Mouse (Mus musculus) thymus, adult 2 months (tissue): ENCODE data around the gene Arhgap6. TPM values are rescaled to one million over a fixed set of nuclear protein-coding genes. Genes with fewer than 3 reads are reported as not detected.

Experiments used
- DNase-seq: peaks from one replicate; pipeline ENCODE4 v3.0.0; 2021
- H3K27ac ChIP-seq: fragments of 200-500 bp; 2 replicates; pipeline ENCODE4 v1.5.1; 2012; ENCODE audit warnings: low read length, control low read depth; ENCODE audit not compliant: control insufficient read depth, insufficient read depth
- H3K27me3 ChIP-seq: fragments of 200-500 bp; 2 replicates; pipeline ENCODE4 v1.6.1; 2012; ENCODE audit warnings: mild to moderate bottlenecking, low read length, moderate library complexity, mixed read lengths; ENCODE audit not compliant: control insufficient read depth, insufficient read depth
- H3K36me3 ChIP-seq: fragments of 200-500 bp; 2 replicates; pipeline ENCODE4 v1.6.1; 2012; ENCODE audit warnings: mild to moderate bottlenecking, low read length, moderate library complexity; ENCODE audit not compliant: control insufficient read depth, insufficient read depth
- H3K4me1 ChIP-seq: fragments of 200-500 bp; replicated peaks from 2 replicates; pipeline ENCODE4 v1.6.1; 2012; ENCODE audit warnings: low read length; ENCODE audit not compliant: control insufficient read depth, insufficient read depth
- H3K4me3 ChIP-seq: fragments of 200-500 bp; 2 replicates; pipeline ENCODE4 v1.5.1; 2012; ENCODE audit warnings: mild to moderate bottlenecking, low read length, control low read depth, moderate library complexity; ENCODE audit not compliant: control insufficient read depth, insufficient read depth
- CTCF ChIP-seq: fragments of 200-500 bp; IDR thresholded peaks from 2 replicates; pipeline ENCODE4 v1.5.1; 2012; ENCODE audit warnings: mild to moderate bottlenecking, control low read depth, low read length, moderate library complexity, borderline replicate concordance; ENCODE audit not compliant: control insufficient read depth, poor library complexity, insufficient read depth; ENCODE audit errors: extremely low read depth
- POLR2A ChIP-seq: fragments of 200-500 bp; IDR thresholded peaks from 2 replicates; pipeline ENCODE4 v1.6.1; 2012; ENCODE audit warnings: mild to moderate bottlenecking, low read length, control low read depth, moderate library complexity; ENCODE audit not compliant: control insufficient read depth, poor library complexity, insufficient read depth; ENCODE audit errors: extremely low read depth
- WGBS: fragments of 180-500 bp; shearing (Covaris S2); methylation state at CpG from one replicate; pipeline ENCODE4 v1.1.7; 2018; 5-methylcytosine and 5-hydroxymethylcytosine counted together
- polyA plus RNA-seq: library from polyadenylated mRNA; depleted of rRNA; stranded (reverse); fragments of >200 nt; gene quantifications from 2 replicates; pipeline ENCODE4 v1.2.3, GENCODE M21; 2012

The Arhgap6 gene
- polyA plus RNA-seq, 1 experiment: 0.46 TPM

DNA sequence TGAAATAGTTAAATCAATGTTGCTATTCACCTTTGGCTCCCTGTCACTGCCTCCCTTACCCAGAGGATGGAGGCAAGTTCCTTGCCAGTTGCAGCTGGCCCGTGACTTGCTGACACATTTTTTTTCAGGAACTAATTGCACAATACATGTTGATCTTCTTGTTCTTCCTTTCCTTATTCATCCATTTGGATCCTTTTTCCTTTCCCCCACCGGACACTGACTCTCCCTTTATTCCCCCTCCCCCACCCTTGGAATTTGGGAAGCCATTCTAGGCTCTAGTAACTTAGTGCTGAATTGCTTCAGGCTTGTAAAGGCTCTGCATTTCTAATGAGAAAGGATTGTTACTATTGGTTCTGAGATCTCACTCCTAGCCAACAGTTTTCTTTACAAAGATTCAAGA, 112.7 kb downstream of the Arhgap6 start:
- no peak overlapping the region for H3K27ac ChIP-seq
- 64% methylated on average over 2 of the region's 2 CpGs for WGBS
- no peak for DNase-seq

GRCm38 (mm10) chrX:168913519-168913918, 118.6 kb downstream of the Arhgap6 start:
- Histone ChIP-seq H3K36me3 (no peaks in the 10 kb centered on the region), H3K27me3 (no peaks in the 10 kb centered on the region), H3K4me1 (no peaks in the 10 kb centered on the region), H3K4me3 (no peak overlapping the region), H3K27ac (no peak overlapping the region)
- TF ChIP-seq POLR2A: no peak
- no peak for TF ChIP-seq CTCF
- DNase-seq: no peak

More for the DNA sequence above, 112.7 kb downstream of the Arhgap6 start:
- H3K27me3 ChIP-seq: no peaks in the 10 kb centered on the region
- H3K4me1 ChIP-seq: no peaks in the 10 kb centered on the region
- no peaks in the 10 kb centered on the region for H3K36me3 ChIP-seq
- TF ChIP-seq POLR2A (no peak), CTCF (no peak)
- H3K4me3 ChIP-seq: no peak overlapping the region

- no peak overlapping the region for H3K27ac ChIP-seq
- H3K36me3 ChIP-seq: no peaks in the 10 kb centered on the region
- WGBS: 85% methylated on average over 2 of the region's 2 CpGs
- no peaks in the 10 kb centered on the region for H3K27me3 ChIP-seq
- TF ChIP-seq POLR2A (no peak), CTCF (no peak)
- no peak for DNase-seq
- no peaks in the 10 kb centered on the region for H3K4me1 ChIP-seq
- no peak overlapping the region for H3K4me3 ChIP-seq
These were observed 126.0 kb downstream of the Arhgap6 start for GRCm38 (mm10) chrX:168920942-168921341.

DNA sequence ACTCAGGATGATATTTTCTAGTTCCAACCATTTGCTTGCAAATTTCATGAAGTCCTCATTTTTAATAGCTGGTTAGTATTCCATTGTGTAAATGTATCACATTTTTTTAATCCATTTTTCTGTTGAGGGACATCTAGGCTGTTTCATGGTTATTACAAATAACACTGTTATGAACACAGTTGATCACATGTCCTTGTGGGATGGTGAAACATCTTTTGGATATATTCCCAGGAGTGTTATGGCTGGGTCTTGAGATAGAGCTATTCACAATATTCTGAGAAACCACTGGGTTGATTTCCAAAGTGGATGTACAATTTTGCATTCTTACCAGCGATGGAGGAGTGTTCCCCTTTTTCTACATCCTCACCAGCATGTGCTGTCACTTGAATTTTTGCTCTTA, 137.5 kb downstream of the Arhgap6 start:
- H3K27me3 ChIP-seq: no peaks in the 10 kb centered on the region
- 67% methylated on average over 1 of the region's 1 CpGs for WGBS
- no peak overlapping the region for H3K27ac ChIP-seq
- no peak for TF ChIP-seq CTCF
- no peak for TF ChIP-seq POLR2A
- DNase-seq: no peak
- no peaks in the 10 kb centered on the region for H3K36me3 ChIP-seq
- no peaks in the 10 kb centered on the region for H3K4me1 ChIP-seq
- H3K4me3 ChIP-seq: no peak overlapping the region

DNA sequence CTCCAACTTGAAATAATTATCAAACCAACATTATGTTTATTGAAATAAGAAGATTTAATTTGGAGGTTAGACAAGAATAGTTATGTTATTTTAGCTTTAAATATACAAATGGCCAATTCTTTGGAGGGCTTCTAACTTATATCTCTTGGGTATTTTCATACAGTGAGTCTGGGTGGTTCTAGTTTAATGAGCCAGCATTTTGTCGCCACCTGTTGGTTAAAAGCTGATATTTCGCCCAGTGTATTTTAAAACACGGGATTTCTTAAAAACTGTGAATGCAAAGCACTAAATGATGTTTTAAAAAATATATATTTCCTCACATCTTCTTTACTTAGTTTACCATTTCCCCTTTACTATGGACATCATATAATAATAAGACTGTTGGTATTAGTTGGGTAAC, 140.5 kb downstream of the Arhgap6 start:
- H3K27ac ChIP-seq: no peak overlapping the region
- TF ChIP-seq CTCF: no peak
- TF ChIP-seq POLR2A: no peak
- no peak overlapping the region for H3K4me3 ChIP-seq
- no peaks in the 10 kb centered on the region for H3K36me3 ChIP-seq
- WGBS: 1% methylated on average over 3 of the region's 3 CpGs
- no peaks in the 10 kb centered on the region for H3K4me1 ChIP-seq
- DNase-seq: peak; percentile 1
- no peaks in the 10 kb centered on the region for H3K27me3 ChIP-seq

GRCm38 (mm10) chrX:168937941-168938340, 143.0 kb downstream of the Arhgap6 start:
- Histone ChIP-seq H3K4me3 (no peak overlapping the region), H3K4me1 (no peaks in the 10 kb centered on the region), H3K27ac (no peak overlapping the region), H3K27me3 (no peaks in the 10 kb centered on the region), H3K36me3 (no peaks in the 10 kb centered on the region)
- peak; percentile 2 for DNase-seq
- TF ChIP-seq CTCF: no peak
- TF ChIP-seq POLR2A: no peak
- WGBS: 21% methylated on average over 4 of the region's 4 CpGs

DNA sequence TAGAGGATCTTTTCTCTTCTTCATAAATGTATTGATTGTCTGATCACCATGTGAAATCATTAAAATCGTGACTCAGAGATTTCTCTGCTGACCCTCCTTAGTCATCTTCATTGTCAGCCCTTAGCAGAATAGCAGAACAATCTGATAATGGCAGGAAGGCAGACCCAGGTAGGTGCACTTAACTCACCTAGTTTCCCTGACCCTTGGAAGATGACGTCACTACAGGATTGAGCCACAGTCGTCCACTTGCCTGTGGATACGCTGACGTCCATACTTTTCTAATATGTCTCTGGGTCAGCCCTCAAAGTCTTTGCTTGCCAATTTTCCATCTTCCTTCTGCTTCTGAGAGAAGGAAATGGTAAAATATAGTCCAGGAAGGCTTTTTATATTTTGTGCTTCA, 146.8 kb downstream of the Arhgap6 start:
- WGBS: 91% methylated on average over 5 of the region's 5 CpGs

More for the DNA sequence above, 146.8 kb downstream of the Arhgap6 start:
- no peaks in the 10 kb centered on the region for H3K27me3 ChIP-seq
- H3K4me3 ChIP-seq: no peak overlapping the region
- TF ChIP-seq POLR2A (no peak), CTCF (no peak)
- no peaks in the 10 kb centered on the region for H3K36me3 ChIP-seq
- no peaks in the 10 kb centered on the region for H3K4me1 ChIP-seq
- no peak for DNase-seq
- H3K27ac ChIP-seq: no peak overlapping the region
